Mouse (Mus musculus) embryonic facial prominence, embryonic 11.5 days (tissue): ENCODE data around the gene Washc3. TPM values are rescaled to one million over a fixed set of nuclear protein-coding genes. Genes with fewer than 3 reads are reported as not detected.
A peak's percentile ranks its signal among the peaks of the same experiment; 100 is the strongest.

Experiments used
- ATAC-seq: fragments of 200-750 bp; cut with Nextera tagmentation; replicated peaks from 2 replicates; pipeline ENCODE4 v1.8.0; 2017; ENCODE audit warnings: low read depth; ENCODE audit not compliant: insufficient number of reproducible peaks, low FRiP score, low TSS enrichment
- DNase-seq: peaks from one replicate; pipeline ENCODE4 v3.0.0-alpha.2; 2015; ENCODE audit warnings: low spot score
- H3K27ac ChIP-seq: fragments of 300-500 bp; sonication (generic); replicated peaks from 2 replicates; pipeline ENCODE4 v1.5.1; 2014; ENCODE audit warnings: mild to moderate bottlenecking, low read depth, low read length, control low read depth
- H3K27me3 ChIP-seq: fragments of 300-500 bp; sonication (generic); 2 replicates; pipeline ENCODE4 v1.6.1; 2014; ENCODE audit warnings: mild to moderate bottlenecking, low read length, moderate library complexity, mixed read lengths; ENCODE audit not compliant: control insufficient read depth, insufficient read depth
- H3K36me3 ChIP-seq: fragments of 300-500 bp; sonication (generic); replicated peaks from 2 replicates; pipeline ENCODE4 v1.6.1; 2014; ENCODE audit warnings: low read depth, mild to moderate bottlenecking, low read length, moderate library complexity, mixed read lengths; ENCODE audit not compliant: control insufficient read depth, insufficient read depth
- H3K4me1 ChIP-seq: fragments of 300-500 bp; sonication (generic); 2 replicates; pipeline ENCODE4 v1.6.1; 2014; ENCODE audit warnings: low read length, mixed read lengths; ENCODE audit not compliant: control insufficient read depth, insufficient read depth
- H3K4me2 ChIP-seq: fragments of 300-500 bp; sonication (generic); 2 replicates; pipeline ENCODE4 v1.6.1; 2014; ENCODE audit warnings: low read depth, mild to moderate bottlenecking, control low read depth, low read length, moderate library complexity
- H3K4me3 ChIP-seq: fragments of 300-500 bp; sonication (generic); 2 replicates; pipeline ENCODE4 v1.5.1; 2014; ENCODE audit warnings: low read depth, low read length, control low read depth
- H3K9ac ChIP-seq: fragments of 300-500 bp; sonication (generic); replicated peaks from 2 replicates; pipeline ENCODE4 v1.6.1; 2014; ENCODE audit warnings: mild to moderate bottlenecking, control low read depth, low read length
- H3K9me3 ChIP-seq: fragments of 300-500 bp; sonication (generic); replicated peaks from 2 replicates; pipeline ENCODE4 v1.6.1; 2016; ENCODE audit warnings: mild to moderate bottlenecking, low read length, inconsistent platforms, mixed read lengths; ENCODE audit not compliant: control insufficient read depth
- WGBS: fragments of 180-500 bp; shearing (Covaris S2); extraction: QIAGEN DNeasy Blood & Tissue Kit; methylation state at CpG from one replicate; pipeline ENCODE4 v1.1.7; 2014; 5-methylcytosine and 5-hydroxymethylcytosine counted together
- polyA plus RNA-seq: library from polyadenylated mRNA; unstranded; fragments of >200 nt; fragmentation: Nextera tagmentation; extraction: Ambion mirVana; gene quantifications from 2 replicates; pipeline ENCODE4 v1.2.1, GENCODE M21; 2014

Gene Washc3
- polyA plus RNA-seq, 1 experiment from 2014 or later, result 53.4 TPM

- no peak for ATAC-seq
- H3K9me3 ChIP-seq, result no peaks in the 10 kb centered on the region
- no peak overlapping the region for H3K4me3 ChIP-seq
- no peak overlapping the region for H3K9ac ChIP-seq
- no peaks in the 10 kb centered on the region for H3K27me3 ChIP-seq
- no peak for DNase-seq
- WGBS, result 83% methylated on average over 8 of the region's 8 CpGs
- H3K4me2 ChIP-seq, result no peak overlapping the region
- no peaks in the 10 kb centered on the region for H3K4me1 ChIP-seq
- no peaks in the 10 kb centered on the region for H3K36me3 ChIP-seq
- H3K27ac ChIP-seq, result no peak overlapping the region
Observed at GRCm38 (mm10) chr10:88228521-88229017, 27.7 kb downstream of the Washc3 start.

- Histone ChIP-seq H3K36me3 (no peaks in the 10 kb centered on the region), H3K4me2 (no peak overlapping the region), H3K4me3 (no peak overlapping the region), H3K27me3 (no peaks in the 10 kb centered on the region), H3K9ac (no peak overlapping the region), H3K27ac (no peak overlapping the region), H3K9me3 (no peaks in the 10 kb centered on the region), H3K4me1 (no peaks in the 10 kb centered on the region)
- ATAC-seq (no peak), DNase-seq (no peak)
- 65% methylated on average over 8 of the region's 8 CpGs for WGBS
Observed at GRCm38 (mm10) chr10:88231671-88232070, 30.8 kb downstream of the Washc3 start.

- ATAC-seq, result no peak
- Histone ChIP-seq H3K9ac (no peak overlapping the region), H3K27ac (no peak overlapping the region), H3K27me3 (no peaks in the 10 kb centered on the region), H3K36me3 (no peaks in the 10 kb centered on the region), H3K4me1 (no peaks in the 10 kb centered on the region), H3K4me2 (no peak overlapping the region), H3K4me3 (no peak overlapping the region), H3K9me3 (no peaks in the 10 kb centered on the region)
- DNase-seq, result no peak
- WGBS, result 83% methylated on average over 2 of the region's 2 CpGs
Observed at GRCm38 (mm10) chr10:88232765-88233164, 31.9 kb downstream of the Washc3 start.

GRCm38 (mm10) chr10:88244681-88245080 lies 43.8 kb downstream of the Washc3 start:
- Histone ChIP-seq H3K36me3 (no peaks in the 10 kb centered on the region), H3K4me2 (no peak overlapping the region), H3K9me3 (no peaks in the 10 kb centered on the region), H3K27ac (no peak overlapping the region), H3K27me3 (no peaks in the 10 kb centered on the region), H3K9ac (no peak overlapping the region), H3K4me3 (no peak overlapping the region), H3K4me1 (no peaks in the 10 kb centered on the region)
- DNase-seq, result peak; percentile 57
- 71% methylated on average over 13 of the region's 13 CpGs for WGBS
- no peak; the same call in 1 of the 2 replicates for ATAC-seq

GRCm38 (mm10) chr10:88250300-88250699 lies 49.4 kb downstream of the Washc3 start:
- Histone ChIP-seq H3K27me3 (no peaks in the 10 kb centered on the region), H3K36me3 (no peaks in the 10 kb centered on the region), H3K9ac (no peak overlapping the region), H3K9me3 (no peaks in the 10 kb centered on the region), H3K4me3 (no peak overlapping the region), H3K27ac (no peak overlapping the region), H3K4me2 (no peak overlapping the region), H3K4me1 (no peaks in the 10 kb centered on the region)
- no peak for ATAC-seq
- WGBS, result 75% methylated on average over 3 of the region's 3 CpGs
- DNase-seq, result no peak

- Histone ChIP-seq H3K27me3 (no peaks in the 10 kb centered on the region), H3K9ac (no peak overlapping the region), H3K36me3 (no peaks in the 10 kb centered on the region), H3K9me3 (no peaks in the 10 kb centered on the region), H3K4me2 (no peak overlapping the region), H3K4me3 (no peak overlapping the region), H3K4me1 (no peaks in the 10 kb centered on the region), H3K27ac (no peak overlapping the region)
- WGBS, result 74% methylated on average over 9 of the region's 9 CpGs
- DNase-seq (no peak), ATAC-seq (no peak)
Observed at GRCm38 (mm10) chr10:88252121-88252862, 51.4 kb downstream of the Washc3 start.

GRCm38 (mm10) chr10:88255556-88255955 lies 54.7 kb downstream of the Washc3 start:
- 91% methylated on average over 2 of the region's 2 CpGs for WGBS

GRCm38 (mm10) chr10:88260309-88260708 lies 59.4 kb downstream of the Washc3 start:
- H3K4me1 ChIP-seq, result no peaks in the 10 kb centered on the region
- H3K27me3 ChIP-seq, result no peaks in the 10 kb centered on the region
- H3K9ac ChIP-seq, result no peak overlapping the region
- H3K4me2 ChIP-seq, result no peak overlapping the region
- H3K27ac ChIP-seq, result no peak overlapping the region
- ATAC-seq (no peak), DNase-seq (no peak)
- no peak overlapping the region for H3K4me3 ChIP-seq
- 73% methylated on average over 12 of the region's 12 CpGs for WGBS
- no peaks in the 10 kb centered on the region for H3K36me3 ChIP-seq
- no peaks in the 10 kb centered on the region for H3K9me3 ChIP-seq

More at GRCm38 (mm10) chr10:88255556-88255955, 54.7 kb downstream of the Washc3 start:
- Histone ChIP-seq H3K27me3 (no peaks in the 10 kb centered on the region), H3K9me3 (no peaks in the 10 kb centered on the region), H3K36me3 (no peaks in the 10 kb centered on the region), H3K4me1 (no peaks in the 10 kb centered on the region), H3K9ac (no peak overlapping the region), H3K4me2 (no peak overlapping the region), H3K4me3 (no peak overlapping the region), H3K27ac (no peak overlapping the region)
- DNase-seq (no peak), ATAC-seq (no peak)
